Mouse (Mus musculus): ENCODE data around the gene Atp6v0e.
A peak's percentile ranks its signal among the peaks of the same experiment; 100 is the strongest.

Atp6v0e gene

DNA sequence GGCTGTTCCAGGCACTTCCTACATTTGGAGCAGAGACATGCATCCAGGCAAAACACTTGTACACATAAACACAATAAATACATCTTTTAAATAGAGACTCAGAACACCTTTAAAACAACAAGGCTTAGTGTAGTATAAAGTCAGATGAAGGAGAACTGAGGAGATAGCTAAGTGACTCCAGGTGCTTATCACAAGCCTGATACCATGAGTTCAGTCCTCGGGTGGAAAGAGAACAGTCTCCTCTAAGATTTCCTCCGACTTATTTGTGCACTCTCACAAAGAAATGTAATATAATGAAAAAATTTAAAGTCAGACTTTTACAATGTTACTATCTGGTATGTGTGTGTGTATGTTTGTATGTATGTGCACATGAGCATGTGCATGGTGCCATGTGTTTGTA, 58.8 kb downstream of the Atp6v0e start:
- DNase-seq = no peak

DNA sequence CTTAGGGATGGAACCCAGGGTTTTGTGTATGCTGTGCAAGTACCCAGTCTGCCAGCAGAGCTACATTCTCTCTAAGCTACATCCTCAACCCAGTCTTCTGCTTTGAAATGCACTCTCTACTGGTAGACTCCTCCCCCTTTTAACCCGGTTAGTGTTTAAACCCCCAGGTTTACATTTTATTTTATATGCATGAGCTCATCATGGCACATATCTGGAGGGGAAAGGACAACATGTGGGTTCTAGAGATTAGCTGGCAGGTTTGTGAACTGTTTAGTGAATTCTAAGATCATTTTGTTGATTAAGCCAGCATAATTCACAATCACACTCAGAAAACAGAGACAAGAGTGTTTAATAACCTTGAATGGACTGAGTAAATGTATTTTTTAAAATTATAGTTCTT, 61.8 kb downstream of the Atp6v0e start:
- DNase-seq = no peak

DNA sequence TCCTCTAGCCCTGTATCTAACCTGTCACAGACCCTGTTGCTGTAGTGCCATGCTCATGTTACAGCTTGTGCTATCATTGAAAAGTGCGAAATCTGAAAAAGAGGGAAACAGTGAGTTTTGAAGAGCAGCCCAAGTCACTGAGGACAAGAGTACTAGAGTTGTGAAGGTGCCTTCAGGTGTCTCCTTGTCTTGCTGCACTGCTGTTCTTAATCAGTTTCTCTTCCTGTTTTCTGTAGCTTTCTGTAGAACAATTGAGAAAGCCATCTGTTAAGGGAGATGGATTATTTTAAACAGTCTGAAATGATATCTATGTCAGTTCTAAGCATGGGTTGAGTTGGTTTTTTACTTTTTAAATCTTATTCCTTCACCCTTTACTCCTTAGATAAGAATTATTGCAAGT, 63.6 kb downstream of the Atp6v0e start:
- no peak for DNase-seq

DNA sequence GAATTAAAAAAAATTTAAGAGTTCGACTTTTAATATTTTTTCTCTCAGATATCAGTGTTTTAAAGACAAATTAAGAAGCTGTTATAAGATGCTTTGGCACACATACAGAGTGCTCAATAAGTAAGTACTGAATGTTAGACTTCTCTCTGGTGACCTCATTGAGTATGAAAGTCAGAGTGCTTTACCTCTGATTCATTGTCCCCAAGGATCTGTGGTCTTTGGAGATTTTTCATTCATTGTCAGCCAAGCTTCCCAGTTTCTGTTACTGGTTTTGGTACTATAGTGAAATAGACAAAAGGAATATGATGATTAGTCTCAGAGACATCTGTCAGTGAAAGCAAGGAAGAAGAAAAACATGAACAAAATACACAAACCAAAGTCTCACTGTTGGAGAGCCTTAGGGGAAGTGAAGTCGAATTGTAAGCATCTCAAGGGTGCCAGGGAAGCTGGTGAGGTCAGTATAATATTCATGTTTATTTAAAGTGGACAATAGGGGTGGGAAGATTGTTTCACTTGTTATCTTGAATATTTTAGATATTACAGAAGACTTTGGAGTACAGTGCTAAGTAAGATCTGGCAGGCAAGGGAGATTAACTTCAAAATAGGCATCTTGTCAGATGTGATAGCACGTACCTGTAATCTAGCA, 64.2 kb downstream of the Atp6v0e start:
- peak; percentile 53 for DNase-seq

DNA sequence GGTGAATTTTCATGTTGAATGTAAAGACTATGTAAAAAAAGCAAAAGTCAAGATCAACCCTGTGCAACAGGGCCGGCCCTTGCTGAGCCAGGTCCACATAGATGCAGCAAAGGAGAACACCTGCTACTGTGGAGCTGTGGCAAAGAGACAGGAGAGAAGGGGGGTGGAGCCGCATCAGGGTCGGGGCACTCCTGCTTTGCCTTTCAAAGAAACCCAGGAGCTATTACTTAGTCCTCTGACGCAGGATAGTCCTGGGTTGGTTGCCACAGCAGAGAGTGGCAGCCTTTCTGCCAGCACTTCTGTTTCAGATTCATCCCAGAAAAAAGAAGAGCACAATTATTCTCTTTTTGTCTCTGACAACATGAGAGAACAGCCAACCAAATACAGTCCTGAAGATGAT, 79.5 kb downstream of the Atp6v0e start:
- DNase-seq = no peak

DNA sequence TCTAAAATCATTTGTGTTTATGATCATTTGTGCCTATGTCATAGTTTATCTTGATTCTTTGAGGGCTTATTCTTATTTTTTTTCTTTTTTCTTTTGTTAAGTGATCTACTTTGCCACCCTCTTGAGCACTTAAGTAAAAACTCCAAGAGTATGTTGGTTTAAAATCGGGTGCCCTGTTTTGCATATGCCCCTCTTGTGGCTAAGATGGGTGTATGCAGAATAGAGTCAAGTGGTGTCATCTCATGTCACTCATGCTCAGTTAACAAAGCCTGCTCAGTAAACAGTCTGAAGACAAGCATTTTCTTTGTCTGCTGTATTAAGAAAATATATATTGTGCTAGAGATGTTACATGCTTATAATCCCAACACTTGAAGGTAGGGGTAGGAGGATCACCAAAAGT, 80.3 kb downstream of the Atp6v0e start:
- DNase-seq = no peak
